Mouse (Mus musculus) ES-Bruce4 (cell line): ENCODE measurements around the gene Ypel3. TPM values are rescaled to one million over a fixed set of nuclear protein-coding genes. Genes with fewer than 3 reads are reported as not detected.
A peak's percentile ranks its signal among the peaks of the same experiment; 100 is the strongest.

ENCODE experiments used
- H3K27ac ChIP-seq: 2 replicates; pipeline ENCODE4 v1.5.1; 2012; ENCODE audit warnings: low read length, inconsistent platforms; ENCODE audit not compliant: insufficient read depth
- H3K27me3 ChIP-seq: 2 replicates; pipeline ENCODE4 v1.6.1; 2012; ENCODE audit warnings: mild to moderate bottlenecking, low read length, inconsistent platforms; ENCODE audit not compliant: control insufficient read depth, poor library complexity, insufficient read depth, severe bottlenecking
- H3K36me3 ChIP-seq: 2 replicates; pipeline ENCODE4 v1.6.1; 2012; ENCODE audit warnings: inconsistent platforms, mild to moderate bottlenecking, low read length, moderate library complexity; ENCODE audit not compliant: control insufficient read depth, poor library complexity, insufficient read depth, severe bottlenecking
- H3K4me1 ChIP-seq: one replicate; pipeline ENCODE4 v1.8.1; 2011; ENCODE audit warnings: low read length; ENCODE audit not compliant: control insufficient read depth, insufficient read depth
- H3K4me3 ChIP-seq: 2 replicates; pipeline ENCODE4 v1.5.1; 2011; ENCODE audit warnings: low read depth, mild to moderate bottlenecking, low read length
- H3K9ac ChIP-seq: 2 replicates; pipeline ENCODE4 v1.6.1; 2012; ENCODE audit warnings: low read depth, mild to moderate bottlenecking, inconsistent platforms; ENCODE audit not compliant: poor library complexity, severe bottlenecking
- H3K9me3 ChIP-seq: replicated peaks from 2 replicates; pipeline ENCODE4 v1.6.1; 2012; ENCODE audit warnings: mild to moderate bottlenecking, low read length, inconsistent platforms; ENCODE audit not compliant: control insufficient read depth, poor library complexity, insufficient read depth, severe bottlenecking
- CTCF ChIP-seq: IDR thresholded peaks from one replicate; pipeline ENCODE4 v1.8.1; 2011; ENCODE audit warnings: low read depth, low read length
- EP300 ChIP-seq: IDR thresholded peaks from 2 replicates; pipeline ENCODE4 v1.6.1; 2011; ENCODE audit warnings: low read depth, low read length; ENCODE audit not compliant: insufficient read depth
- POLR2A ChIP-seq: IDR thresholded peaks from one replicate; pipeline ENCODE4 v1.8.1; 2011; ENCODE audit warnings: low read length; ENCODE audit not compliant: insufficient read depth
- polyA plus RNA-seq: library from polyadenylated mRNA; stranded (reverse); fragments of >200 nt; gene quantifications from 2 replicates; pipeline ENCODE4 v1.2.4, GENCODE M21; 2011; ENCODE audit warnings: low read depth; ENCODE audit not compliant: missing spikeins, insufficient read depth, insufficient read length

The Ypel3 gene
- polyA plus RNA-seq, 1 experiment, result 56.8 TPM

GRCm38 (mm10) chr7:126761529-126762067 is 15.2 kb upstream of the Ypel3 start:
- H3K4me3 ChIP-seq, result no peak overlapping the region
- peak overlapping the region; percentile 3; the same call in 1 of the 2 replicates for H3K27ac ChIP-seq
- no peak for TF ChIP-seq EP300
- TF ChIP-seq POLR2A, result no peak
- no peak for TF ChIP-seq CTCF
- peaks cover 4% of the 10 kb centered on the region for H3K4me1 ChIP-seq
- no peaks in the 10 kb centered on the region for H3K9me3 ChIP-seq
- no peak overlapping the region for H3K9ac ChIP-seq
- H3K36me3 ChIP-seq, result peaks cover 17% of the 10 kb centered on the region
- H3K27me3 ChIP-seq, result no peaks in the 10 kb centered on the region

- Histone ChIP-seq H3K4me1 (peaks cover 4% of the 10 kb centered on the region), H3K27me3 (no peaks in the 10 kb centered on the region), H3K27ac (no peak overlapping the region), H3K9me3 (no peaks in the 10 kb centered on the region), H3K36me3 (peaks cover 17% of the 10 kb centered on the region), H3K9ac (no peak overlapping the region), H3K4me3 (no peak overlapping the region)
- TF ChIP-seq POLR2A (no peak), CTCF (no peak), EP300 (no peak)
Observed at GRCm38 (mm10) chr7:126762471-126763008, 14.2 kb upstream of the Ypel3 start.

- H3K9me3 ChIP-seq, result no peaks in the 10 kb centered on the region
- TF ChIP-seq CTCF (no peak), POLR2A (no peak), EP300 (no peak)
Observed at GRCm38 (mm10) chr7:126765540-126765939, 11.2 kb upstream of the Ypel3 start.

GRCm38 (mm10) chr7:126766201-126766600 is 10.6 kb upstream of the Ypel3 start, which contains the start of gene Gdpd3:
Gene Gdpd3 (plus strand): TSS chr7:126766334.
- H3K36me3 ChIP-seq, result peaks cover 17% of the 10 kb centered on the region
- H3K4me3 ChIP-seq, result no peak within 1 kb of the TSS
- H3K4me1 ChIP-seq, result no peaks in the 10 kb centered on the region
- TF ChIP-seq EP300, result no peak
- TF ChIP-seq CTCF, result no peak
- TF ChIP-seq POLR2A, result no peak
- no peak within 1 kb of the TSS for H3K9ac ChIP-seq
- H3K27me3 ChIP-seq, result no peaks in the 10 kb centered on the region
- no peak within 1 kb of the TSS for H3K27ac ChIP-seq
- H3K9me3 ChIP-seq, result no peaks in the 10 kb centered on the region

More at GRCm38 (mm10) chr7:126765540-126765939, 11.2 kb upstream of the Ypel3 start:
- peaks cover 17% of the 10 kb centered on the region for H3K36me3 ChIP-seq
- H3K27ac ChIP-seq, result no peak overlapping the region
- H3K9ac ChIP-seq, result no peak overlapping the region
- H3K4me3 ChIP-seq, result no peak overlapping the region
- peaks cover under 1% of the 10 kb centered on the region for H3K4me1 ChIP-seq
- H3K27me3 ChIP-seq, result no peaks in the 10 kb centered on the region

GRCm38 (mm10) chr7:126767001-126767400 is 9.8 kb upstream of the Ypel3 start:
- Histone ChIP-seq H3K4me3 (no peak overlapping the region), H3K9me3 (no peaks in the 10 kb centered on the region), H3K36me3 (peaks cover 17% of the 10 kb centered on the region), H3K9ac (no peak overlapping the region), H3K27me3 (no peaks in the 10 kb centered on the region), H3K27ac (no peak overlapping the region), H3K4me1 (no peaks in the 10 kb centered on the region)
- no peak for TF ChIP-seq POLR2A
- no peak for TF ChIP-seq EP300
- no peak for TF ChIP-seq CTCF

GRCm38 (mm10) chr7:126770784-126771183 is 6.0 kb upstream of the Ypel3 start:
- Histone ChIP-seq H3K36me3 (no peaks in the 10 kb centered on the region), H3K9ac (no peak overlapping the region), H3K9me3 (no peaks in the 10 kb centered on the region), H3K27ac (no peak overlapping the region), H3K27me3 (no peaks in the 10 kb centered on the region), H3K4me3 (peak overlapping the region; percentile 22), H3K4me1 (peaks cover under 1% of the 10 kb centered on the region)
- no peak for TF ChIP-seq EP300
